Mouse (Mus musculus) cortical plate, adult 2 months (tissue): ENCODE data around the gene Pak6.

Experiments
- CTCF ChIP-seq: fragments of 200-500 bp; IDR thresholded peaks from 2 replicates; pipeline ENCODE4 v1.5.1; 2011; ENCODE audit warnings: mild to moderate bottlenecking, control low read depth, low read length; ENCODE audit not compliant: insufficient read depth; ENCODE audit errors: extremely low read depth
- POLR2A ChIP-seq: fragments of 200-500 bp; IDR thresholded peaks from 2 replicates; pipeline ENCODE4 v1.6.1; 2011; ENCODE audit warnings: mild to moderate bottlenecking, low read length, control low read depth; ENCODE audit not compliant: insufficient read depth; ENCODE audit errors: extremely low read depth

GRCm38 (mm10) chr2:118642431-118642830, 20.7 kb upstream of the Pak6 start:
- TF ChIP-seq CTCF (no peak), POLR2A (no peak)
